Mouse (Mus musculus): Measurements from ENCODE around the gene Grid2.

DNA sequence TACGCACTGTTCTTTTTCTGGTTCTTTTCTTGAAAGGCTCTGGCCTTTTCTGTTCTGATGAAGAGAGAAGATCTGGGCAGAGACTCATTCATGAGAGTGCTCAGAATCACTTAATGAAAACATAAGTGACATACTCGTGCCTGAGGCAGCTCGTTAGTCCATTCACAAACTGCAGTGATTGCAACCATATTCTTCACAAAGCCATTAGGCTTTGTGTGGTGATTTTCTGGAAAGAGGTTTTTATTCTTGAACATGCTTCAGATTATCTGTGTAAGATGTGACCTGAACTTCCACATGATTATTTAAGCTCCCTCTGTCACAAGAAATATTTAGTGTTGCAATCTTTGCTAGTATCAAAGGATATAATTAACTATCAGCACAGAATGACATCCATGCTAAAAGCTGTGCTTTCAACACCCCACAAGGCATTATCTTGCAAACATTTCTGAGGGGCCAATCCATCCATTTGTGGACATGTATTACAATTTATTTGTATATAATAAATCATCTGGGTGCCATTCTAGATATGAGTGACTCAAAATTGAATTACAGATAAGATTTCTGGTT lies 86.8 kb downstream of the Grid2 start:
- TF ChIP-seq POLR2A (IDR thresholded peaks at IDR 0.05; ENCODE audit: borderline replicate concordance, control insufficient read depth, low read depth, low read length) (no peak), CTCF (IDR thresholded peaks at IDR 0.05; ENCODE audit: control insufficient read depth, insufficient read depth, low read length) (no peak)

All from bone marrow, adult 2 months (tissue).